Mouse (Mus musculus) gastrocnemius, adult 8-10 months (tissue): ENCODE results near the gene Smndc1. TPM values are rescaled to one million over a fixed set of nuclear protein-coding genes. Genes with fewer than 3 reads are reported as not detected.
"Not testable (repeated sequence)": the region's sequence is repeated elsewhere in the genome, so short reads cannot be mapped to it uniquely, and the experiment has no call there.

Source experiments
- DNase-seq, 2 experiments: peaks; one replicate each; pipeline ENCODE4 v3.0.0; 2022; ENCODE audit warnings: low spot score in 2 of 2
- total RNA-seq, 4 experiments: library from RNA; stranded (reverse); gene quantifications; 2 replicates each; pipeline ENCODE4 v1.2.4; 2022

Gene Smndc1
- total RNA-seq, 4 experiments from 2014 or later = 27.4 to 32.4 (median 29.6) TPM

DNA sequence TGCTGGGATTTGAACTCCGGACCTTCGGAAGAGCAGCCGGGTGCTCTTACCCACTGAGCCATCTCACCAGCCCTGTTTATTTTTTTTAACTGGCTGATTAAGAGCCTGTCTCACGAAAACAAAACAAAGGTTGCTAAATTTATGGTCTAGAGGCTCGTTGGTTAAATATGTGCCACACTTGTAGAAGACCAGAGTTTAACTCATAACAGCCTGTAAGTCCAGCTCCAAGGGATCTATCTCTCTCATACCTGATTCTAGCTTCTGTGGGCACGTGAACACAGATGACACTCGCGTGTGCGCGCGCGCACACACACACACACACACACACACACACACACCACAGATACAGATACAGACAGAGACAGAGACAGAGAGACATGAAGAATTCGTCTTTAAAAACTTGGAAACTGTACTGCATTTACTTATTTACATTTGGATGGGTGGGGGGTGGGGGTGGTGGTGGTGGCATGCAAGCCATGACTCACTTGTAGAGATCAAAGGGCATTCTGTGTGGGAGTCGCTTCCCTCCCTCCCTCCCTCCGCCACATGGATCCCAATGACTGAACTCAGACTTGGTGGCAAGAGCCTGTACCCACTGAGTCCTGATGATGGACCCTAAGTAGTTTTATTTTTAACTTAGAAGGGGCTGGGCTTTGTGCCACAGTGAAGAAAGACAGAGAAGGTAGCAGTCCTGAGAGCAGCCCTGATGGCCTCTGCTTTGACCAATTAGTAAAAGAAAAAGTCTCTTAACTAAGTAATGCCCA is 23.4 kb upstream of the Smndc1 start:
- DNase-seq = no peak

DNA sequence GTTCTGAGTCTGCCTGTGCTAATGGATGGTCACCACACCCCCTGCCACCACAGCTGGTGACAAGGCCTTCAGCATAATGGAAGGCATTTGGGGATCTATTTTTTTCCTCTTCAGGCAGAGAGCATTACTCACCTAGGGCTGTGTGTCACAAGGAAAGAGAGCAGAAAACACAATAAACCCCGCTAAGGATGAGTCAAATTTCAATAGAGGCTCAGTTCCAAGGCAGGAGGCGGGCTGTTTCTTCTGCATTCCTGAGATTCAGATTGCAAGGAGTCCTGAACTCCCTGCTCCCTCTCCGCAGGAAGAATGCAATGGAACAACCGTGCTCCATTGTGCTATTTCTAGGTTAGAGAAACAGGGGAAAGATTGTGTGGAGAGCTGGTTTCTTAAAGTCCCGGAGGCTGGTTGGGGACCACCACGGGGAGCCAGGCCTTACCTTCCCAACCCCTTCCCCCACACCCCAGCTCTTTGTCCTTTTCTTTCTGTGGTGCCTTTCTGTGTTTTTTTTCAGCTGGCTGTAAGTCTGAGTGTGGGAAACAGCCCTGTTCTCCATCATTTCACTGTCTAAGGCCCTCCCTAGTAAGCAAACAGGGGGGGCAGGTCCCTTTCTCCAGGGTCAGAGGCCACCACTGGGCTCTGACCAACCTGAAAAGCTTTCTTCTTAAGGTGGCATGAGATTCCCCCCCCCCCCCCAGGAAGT is 21.9 kb upstream of the Smndc1 start:
- no peak for DNase-seq

DNA sequence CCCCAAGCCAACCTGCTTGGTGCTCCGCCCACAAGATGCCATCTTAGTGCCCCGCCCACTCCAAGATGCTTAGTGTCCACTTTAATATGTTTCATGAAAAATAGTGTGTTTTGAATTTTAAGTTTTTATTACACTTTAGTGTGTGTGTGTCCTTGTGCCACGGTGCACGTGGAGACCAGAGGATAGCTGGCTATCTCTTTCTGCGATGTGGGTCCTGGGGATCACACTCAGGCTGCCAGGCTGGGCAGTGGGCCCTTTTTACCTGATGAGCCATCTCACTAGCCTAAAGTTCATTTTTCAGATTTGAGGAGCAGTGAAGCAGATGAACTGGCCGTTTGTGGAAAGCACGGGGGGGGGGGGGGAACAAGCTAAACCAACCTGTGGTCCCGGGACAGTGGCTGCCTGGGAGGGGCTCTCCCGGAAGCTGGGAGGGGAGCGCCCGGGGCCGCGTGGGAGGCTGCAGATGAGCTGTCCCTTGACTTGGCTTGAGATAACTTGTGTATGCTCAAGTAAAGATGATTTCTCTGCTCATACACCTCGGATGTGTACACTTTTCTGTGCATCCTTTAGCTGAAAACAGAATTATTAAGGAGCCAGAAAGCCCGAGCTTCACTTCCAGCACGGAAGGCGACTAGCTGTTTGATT is 19.4 kb upstream of the Smndc1 start:
- DNase-seq = no peak

DNA sequence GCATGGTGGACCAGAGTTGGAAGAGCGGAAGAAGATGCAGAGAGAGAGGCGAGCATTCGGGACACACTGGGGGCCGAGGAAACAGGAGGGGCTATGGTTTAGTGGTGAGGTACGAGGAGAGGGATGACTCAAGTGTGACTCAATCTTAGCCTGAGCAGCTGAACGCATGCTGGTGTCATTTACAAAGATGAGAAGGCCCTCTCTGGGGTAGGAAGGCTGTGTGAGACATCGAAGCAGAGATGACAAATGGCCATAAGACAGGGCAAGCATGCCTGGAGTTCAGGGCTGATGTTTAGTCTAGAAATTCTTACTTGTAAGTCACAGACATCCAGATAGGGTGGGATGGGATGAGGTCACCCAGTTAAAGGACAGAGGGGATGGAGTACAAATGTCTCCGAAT is 18.0 kb upstream of the Smndc1 start:
- DNase-seq = no peak

DNA sequence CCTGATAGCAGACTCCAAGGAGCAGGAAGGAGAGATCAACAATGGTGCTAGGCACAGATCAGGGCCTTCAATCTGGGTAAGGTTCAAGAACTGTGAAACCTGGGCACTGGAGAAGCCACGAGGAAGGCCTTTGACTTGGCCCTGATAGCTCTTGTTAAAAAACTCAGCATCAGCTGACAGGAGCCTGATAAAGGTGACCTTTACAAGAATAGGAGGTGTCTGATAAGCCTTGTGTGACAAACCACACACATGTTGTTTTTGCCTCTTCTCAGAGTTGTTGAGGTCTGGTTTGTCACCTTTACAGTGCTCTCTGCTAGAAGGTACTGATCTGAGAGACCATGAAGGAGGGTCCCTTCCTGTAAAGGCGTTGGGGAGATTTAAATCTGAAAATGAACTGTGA is 17.0 kb upstream of the Smndc1 start:
- no peak for DNase-seq

DNA sequence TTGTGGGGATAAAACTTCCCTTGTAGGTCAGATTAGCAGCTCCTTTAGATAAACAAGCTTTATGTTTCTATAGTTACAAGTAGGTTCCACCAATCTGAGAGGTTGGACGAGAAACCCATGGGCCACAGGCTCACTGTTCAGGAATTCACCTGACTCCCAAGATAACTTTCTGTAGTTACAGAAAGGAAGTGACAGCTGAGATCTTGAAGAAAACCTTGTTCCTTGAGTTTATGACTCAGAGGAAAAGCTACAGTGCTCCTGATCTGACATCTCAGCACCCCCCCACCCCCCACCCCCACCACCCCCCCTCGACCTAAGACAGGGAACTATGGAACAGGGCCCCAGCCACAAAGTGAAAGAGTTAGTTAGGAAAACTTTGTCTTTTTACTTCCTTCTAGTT is 15.4 kb upstream of the Smndc1 start:
- no peak for DNase-seq

DNA sequence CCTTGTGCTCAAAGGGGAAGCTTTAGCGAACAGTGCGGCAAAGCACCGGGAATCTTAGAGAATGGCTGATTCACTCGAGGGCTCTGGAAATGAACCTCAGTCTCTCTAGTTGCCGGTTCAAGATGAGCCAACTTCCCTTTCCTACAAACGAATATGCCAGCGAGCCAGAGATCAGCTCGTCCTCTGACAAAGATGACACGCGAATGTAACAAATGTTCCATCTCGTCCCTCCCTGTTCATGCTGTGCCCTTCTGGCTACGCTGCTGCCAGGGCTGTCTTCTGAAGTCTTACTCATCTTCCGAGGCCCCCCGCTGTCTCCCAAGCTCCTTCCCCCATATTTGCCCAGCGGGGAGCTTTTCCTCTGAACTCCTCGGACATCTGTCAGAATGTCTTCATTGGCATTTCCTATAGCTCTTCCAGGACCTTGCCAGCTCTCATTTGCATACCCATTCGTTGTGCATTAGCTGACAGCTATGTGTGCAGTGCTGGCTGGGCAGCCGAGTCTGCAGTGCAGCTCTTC is 14.5 kb upstream of the Smndc1 start:
- no peak for DNase-seq

DNA sequence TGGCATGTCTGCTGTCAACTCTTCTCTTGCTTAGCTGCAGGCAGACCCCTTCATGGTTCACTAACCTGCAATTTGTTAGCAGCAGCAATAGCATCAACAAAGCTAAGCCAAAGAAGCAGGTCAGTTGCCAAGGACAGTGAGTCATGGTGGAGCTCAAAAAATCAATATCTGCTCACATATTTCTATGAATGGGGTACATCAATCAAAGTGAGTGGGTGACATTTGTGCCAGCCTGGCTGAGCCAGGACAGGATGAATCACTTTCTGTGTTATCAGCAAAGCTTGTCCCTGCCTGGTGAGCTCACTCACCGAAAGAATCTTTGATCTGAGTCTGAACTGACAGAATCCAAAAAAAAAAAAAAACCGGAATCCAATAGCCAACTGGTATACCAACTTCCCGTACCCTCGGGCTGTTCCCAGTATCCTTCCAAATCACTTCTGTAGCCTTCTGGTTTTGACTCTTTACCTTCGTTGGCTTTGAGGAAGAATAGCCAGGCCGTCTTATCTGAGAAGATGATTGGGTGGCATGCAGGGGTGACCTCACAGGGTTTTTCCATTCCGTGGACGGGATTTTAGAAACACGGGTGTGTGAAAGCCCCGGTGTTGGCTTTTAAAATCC is 13.9 kb upstream of the Smndc1 start:
- DNase-seq = no peak

DNA sequence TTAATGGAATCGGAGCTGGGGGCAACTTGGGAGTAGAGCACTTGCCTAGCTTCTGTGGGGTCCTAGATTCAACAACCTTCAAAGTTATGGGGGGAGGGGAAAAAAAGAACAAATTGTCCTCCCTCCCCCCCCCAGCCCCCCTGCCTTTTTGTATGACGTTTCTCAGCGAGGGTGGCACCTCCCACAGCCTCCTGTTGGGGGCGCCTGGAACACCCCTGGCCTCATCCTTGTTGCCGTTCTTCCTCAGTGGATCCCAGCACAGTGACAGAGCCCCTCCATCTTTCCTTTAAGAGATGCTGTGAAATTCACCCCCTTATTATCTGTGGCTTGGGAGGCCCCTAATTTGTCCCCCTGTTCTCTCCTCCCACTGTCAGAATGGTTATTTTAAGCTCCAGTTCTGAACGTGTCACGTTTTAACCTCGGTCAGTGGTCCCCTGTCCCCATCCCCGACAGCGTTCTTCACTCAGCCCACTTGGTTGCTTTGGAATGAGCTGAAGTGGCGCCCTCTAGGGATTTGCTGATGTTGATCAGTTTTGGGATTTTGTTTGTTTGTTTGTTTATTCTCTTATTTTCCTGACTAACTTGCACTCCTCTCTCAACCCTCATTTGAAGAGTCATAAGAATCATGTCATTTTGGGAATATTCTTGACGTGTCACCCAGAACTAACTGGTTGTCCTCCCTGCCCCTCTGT is 12.5 kb upstream of the Smndc1 start:
- DNase-seq = no peak

DNA sequence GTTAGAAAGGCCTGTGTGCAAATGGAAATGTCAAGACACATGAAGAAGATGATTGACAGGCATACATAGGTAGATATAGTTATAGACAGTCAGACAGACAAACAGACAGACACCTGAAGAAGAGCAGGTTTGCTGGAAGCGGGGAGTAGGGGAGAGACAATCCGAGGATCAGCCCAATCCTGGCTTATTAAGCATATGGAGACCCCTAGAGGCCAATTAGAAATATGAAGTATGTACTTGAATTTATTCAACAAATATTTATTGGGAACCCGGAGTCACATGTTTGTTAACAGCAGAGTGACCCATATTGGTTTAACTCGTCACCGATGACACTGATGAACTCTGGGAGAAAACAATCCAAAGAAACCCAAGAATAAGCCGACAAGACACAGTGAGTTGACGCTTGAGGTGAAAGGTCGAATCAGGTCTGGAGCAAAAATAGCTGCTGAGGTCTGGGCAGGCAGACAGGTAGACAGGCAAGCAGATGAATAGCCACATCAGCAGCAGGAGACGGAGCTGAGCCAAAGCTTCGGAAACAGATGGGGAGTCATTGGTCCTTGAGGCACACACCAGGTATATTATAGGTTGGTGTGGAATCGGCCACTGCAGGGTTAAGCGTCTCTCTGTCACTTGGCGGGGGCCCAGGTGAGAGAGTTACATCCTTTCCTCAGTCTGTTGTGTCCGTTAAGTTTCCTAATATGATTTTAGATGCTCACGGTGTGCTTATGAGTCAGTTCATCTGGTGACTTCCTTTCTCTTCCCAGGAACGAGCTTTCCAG is 10.1 kb upstream of the Smndc1 start:
- DNase-seq = no peak

DNA sequence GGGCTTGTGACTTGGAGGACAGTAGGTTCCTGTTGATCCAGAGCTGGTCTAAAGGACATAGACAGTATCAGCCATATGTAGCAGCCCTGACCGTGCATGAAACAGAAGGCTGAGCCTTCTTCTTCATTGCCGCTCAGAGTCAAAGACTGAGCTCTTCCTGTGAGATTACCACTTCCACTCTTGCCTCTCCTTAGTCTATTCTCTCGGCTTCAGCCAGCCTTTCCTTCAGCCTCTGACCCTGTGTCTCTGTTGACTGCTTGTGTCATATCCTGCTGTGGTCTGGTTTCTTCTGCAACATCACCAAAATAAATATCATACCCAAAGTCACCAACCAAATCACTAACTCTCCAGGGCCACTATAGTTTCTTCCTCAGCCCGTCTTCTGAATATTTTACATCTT is 8.8 kb upstream of the Smndc1 start:
- DNase-seq = no peak

DNA sequence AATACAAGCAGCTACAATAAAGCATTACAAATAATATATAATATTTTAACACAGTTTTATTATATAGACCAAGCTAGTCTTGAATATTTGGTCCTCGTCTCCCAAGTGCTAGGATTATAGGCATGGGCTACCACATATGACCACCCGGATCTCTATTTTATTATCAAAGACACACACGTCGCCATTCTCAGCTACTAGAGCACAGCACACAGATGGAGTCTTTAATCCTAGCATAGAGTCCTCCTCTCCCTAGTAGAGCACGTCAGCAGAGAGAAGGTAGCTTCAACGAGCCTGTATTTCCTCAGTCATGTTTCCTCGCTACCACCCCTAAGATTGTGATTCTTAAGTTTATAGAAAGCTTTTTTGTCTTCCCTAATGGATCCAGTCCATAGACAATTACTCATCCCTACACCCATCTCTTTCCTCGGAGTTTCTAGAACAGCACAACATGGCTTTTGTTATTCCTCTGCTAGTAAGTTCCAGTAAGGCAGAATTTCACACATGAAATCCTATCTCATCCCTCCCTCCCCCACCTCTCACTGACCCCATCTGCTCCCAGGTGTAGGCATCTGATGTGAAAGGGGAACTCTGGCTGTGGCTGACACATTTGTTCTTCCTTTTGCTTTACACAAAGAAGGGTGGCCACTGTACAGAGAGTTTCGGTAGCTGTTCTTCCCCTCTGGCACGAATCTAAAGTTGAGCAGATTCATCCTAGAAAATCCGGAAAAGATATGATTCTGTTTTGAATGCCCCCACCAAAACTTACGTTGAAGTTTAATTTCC is 7.3 kb upstream of the Smndc1 start:
- DNase-seq = no peak

DNA sequence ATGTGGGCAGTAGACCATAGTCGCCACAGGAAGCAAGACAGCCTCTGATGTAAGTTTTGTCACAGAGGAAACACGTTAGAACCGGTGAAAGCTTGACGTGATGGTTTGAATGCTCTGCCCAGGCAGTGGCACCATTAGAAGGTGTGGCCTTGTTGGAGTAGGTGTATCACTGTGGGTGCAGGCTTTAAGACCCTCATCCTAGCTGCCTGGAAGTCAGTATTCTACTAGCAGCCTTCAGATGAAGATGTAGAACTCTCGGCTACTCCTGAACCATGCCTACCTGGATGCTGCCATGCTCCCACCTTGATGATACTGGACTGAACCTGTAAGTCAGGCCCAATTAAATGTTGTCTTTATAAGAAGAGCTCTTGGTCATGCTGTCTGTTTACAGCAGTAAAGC is 5.4 kb upstream of the Smndc1 start:
- not testable (repeated sequence) for DNase-seq

DNA sequence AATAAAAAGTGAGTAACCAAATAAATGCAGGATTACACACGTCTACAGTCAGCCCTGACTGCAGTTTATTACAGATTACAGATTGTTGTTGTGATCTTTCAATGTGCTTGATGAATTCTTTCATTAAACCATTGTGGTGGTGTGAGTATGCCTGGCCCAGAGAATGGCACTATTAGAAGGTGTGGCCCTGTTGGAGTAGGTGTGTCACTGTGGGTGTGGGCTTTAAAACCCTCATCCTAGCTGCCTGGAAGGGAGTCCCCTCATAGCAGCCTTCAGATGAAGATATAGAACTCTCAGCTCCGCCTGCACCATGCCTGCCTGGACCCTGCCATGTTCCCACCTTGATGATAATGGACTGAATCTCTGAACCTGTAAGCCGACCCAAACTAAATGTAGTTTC is 4.6 kb upstream of the Smndc1 start:
- DNase-seq = not testable (repeated sequence)

DNA sequence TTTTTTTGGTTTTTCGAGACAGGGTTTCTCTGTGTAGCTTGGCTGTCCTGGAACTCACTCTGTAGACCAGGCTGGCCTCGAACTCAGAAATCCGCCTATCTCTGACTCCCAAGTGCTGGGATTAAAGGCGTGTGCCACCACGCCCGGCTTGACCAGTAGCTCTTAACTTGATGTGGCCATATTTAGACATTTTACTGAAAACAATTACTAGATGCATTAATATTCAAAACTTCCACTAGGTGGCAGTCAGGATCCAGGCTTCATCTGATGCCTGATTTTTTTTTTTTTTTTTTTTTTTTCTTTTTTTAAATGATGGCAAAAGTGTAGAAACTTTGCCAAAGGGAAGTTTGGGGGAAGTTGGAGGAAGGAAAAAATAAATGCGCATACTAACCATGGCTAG is 4.2 kb upstream of the Smndc1 start:
- DNase-seq = peak in 1 of 2 experiments; percentile 27

DNA sequence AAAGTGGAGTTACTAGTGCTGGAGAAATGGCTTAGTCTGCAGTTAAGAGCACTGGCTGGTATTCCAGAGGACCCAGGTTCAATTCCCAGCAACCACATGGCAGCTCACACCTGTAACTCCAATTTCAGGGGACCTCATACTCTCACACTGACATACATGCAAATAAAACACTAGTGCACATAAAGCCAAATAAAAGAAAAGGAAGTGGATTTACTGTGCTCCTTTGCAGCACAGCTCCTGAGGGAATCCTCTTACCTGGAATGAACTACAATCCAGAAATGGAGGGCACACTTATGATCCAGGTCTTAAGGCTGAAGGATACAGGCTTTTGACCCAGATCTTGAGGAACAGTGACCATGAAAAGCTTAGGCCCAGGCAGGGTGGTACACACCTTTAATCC is 3.3 kb upstream of the Smndc1 start:
- no peak for DNase-seq

DNA sequence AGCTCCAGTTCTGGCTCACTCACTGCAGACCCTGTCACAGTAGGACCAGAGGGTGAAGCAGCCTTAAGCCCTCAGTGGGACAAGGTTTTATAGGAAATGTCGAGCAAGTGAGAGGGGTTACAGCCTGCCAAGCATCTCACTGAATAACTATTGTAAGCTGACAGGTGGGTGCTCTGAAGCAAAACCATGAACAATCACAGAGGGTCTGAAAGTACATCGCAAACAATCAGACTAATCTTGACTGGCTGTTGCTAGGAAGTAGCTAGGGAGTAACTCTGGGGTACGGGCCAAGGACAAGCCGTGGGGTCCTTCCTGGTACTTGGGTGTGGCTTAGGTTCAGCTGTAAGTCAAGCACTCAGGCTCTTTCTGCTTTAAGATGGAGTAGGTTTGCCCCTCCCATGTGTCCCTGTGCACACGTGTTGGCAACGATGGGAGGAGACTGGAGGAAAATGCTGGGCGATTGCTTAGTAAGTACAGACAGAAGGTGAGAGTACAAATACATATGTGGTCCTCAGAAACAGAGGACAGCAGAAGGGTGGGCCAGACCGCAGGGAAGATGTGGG is 2.5 kb upstream of the Smndc1 start:
- no peak for DNase-seq

DNA sequence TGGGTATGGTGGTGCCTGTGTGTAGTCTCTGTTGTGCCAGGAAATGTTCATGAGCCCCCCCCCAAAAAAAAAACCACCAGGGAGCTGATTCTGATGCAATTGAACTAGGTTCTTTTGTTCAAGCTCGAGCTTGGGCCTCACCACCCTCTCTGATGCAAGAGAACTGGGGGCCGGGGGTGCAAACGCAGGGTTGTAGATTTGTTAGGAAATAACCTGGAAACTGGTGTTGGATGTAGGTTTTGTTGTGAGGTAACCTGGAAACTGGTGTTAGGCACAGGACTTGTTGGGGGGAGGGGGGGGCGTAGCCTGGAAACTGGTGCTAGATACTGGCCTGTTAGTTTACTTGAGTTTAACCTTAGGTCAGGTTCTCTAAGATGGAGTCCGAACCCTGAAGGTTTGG is 1.4 kb upstream of the Smndc1 start:
- DNase-seq = no peak

DNA sequence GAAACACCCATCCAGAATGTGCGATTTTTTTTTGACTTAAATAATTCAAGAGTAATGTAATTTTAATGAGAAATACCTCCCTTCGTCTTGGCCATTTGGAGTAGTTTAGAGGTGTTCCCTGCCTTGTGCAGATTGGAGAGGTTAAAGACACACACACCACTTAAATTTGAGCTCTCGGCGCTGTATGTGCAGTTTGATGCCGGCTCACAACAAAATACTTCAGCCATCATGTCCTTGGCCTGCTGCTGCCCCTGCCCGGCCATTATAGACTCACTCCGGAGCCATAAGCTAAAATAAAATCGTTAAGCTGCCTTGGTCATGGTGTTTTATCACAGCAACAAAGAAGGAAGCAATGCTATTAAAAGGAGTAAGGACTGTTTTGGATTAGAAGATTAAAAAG is 1.0 kb upstream of the Smndc1 start:
- no peak for DNase-seq
